Mouse (Mus musculus): Measurements from ENCODE around the gene Kdelc1.

The Kdelc1 gene

GRCm38 (mm10) chr1:44063439-44063838, 55.2 kb downstream of the Kdelc1 start:
- no peak for DNase-seq (ENCODE audit: low spot score)

- no peak for DNase-seq (ENCODE audit: low spot score)
Measured at GRCm38 (mm10) chr1:44061836-44062235, 56.8 kb downstream of the Kdelc1 start, which contains the start of gene Gm8251. TSS of gene Gm8251 (minus strand) at chr1:44061936.

GRCm38 (mm10) chr1:44057805-44058204, 60.8 kb downstream of the Kdelc1 start:
- DNase-seq (ENCODE audit: low spot score), result no peak
